Mouse (Mus musculus) urinary bladder, postnatal 36 days (tissue): ENCODE measurements around the gene Clic4.
"Not testable (repeated sequence)": the region's sequence is repeated elsewhere in the genome, so short reads cannot be mapped to it uniquely, and the experiment has no call there.

Experiments
- DNase-seq, 2 experiments: peaks; one replicate each; pipeline ENCODE4 v3.0.0; 2022; ENCODE audit warnings: low spot score in 2 of 2, mixed read lengths in 1 of 2

The Clic4 gene

GRCm38 (mm10) chr4:135191185-135191584, 81.4 kb downstream of the Clic4 start:
- DNase-seq = no peak

GRCm38 (mm10) chr4:135190364-135190763, 82.2 kb downstream of the Clic4 start:
- DNase-seq = no peak

- no peak for DNase-seq
Measured at GRCm38 (mm10) chr4:135189452-135190008, 83.1 kb downstream of the Clic4 start.

- not testable (repeated sequence) for DNase-seq
Measured at GRCm38 (mm10) chr4:135184277-135184676, 88.3 kb downstream of the Clic4 start.

GRCm38 (mm10) chr4:135181819-135182218, 90.8 kb downstream of the Clic4 start:
- no peak for DNase-seq

GRCm38 (mm10) chr4:135179077-135179481, 93.5 kb downstream of the Clic4 start:
- no peak for DNase-seq

GRCm38 (mm10) chr4:135177568-135177967, 95.0 kb downstream of the Clic4 start:
- no peak for DNase-seq

- no peak for DNase-seq
Measured at GRCm38 (mm10) chr4:135175406-135176120, 97.1 kb downstream of the Clic4 start.

GRCm38 (mm10) chr4:135171304-135171875, 101.2 kb downstream of the Clic4 start:
- DNase-seq = no peak

- DNase-seq = no peak
Measured at GRCm38 (mm10) chr4:135169501-135169900, 103.1 kb downstream of the Clic4 start.

- no peak for DNase-seq
Measured at GRCm38 (mm10) chr4:135169096-135169495, 103.5 kb downstream of the Clic4 start.

GRCm38 (mm10) chr4:135167816-135168527, 104.6 kb downstream of the Clic4 start:
- DNase-seq = no peak

- DNase-seq = no peak
Measured at GRCm38 (mm10) chr4:135166413-135167225, 106.0 kb downstream of the Clic4 start.

GRCm38 (mm10) chr4:135165761-135166160, 106.9 kb downstream of the Clic4 start:
- DNase-seq = no peak
